Mouse (Mus musculus) MEL (cell line): ENCODE results near the gene Kdm1a.

Source experiments
- CTCF ChIP-seq, 3 experiments: IDR thresholded peaks in 2 of 3; conservative IDR thresholded peaks in 1 of 3; 2 replicates each; pipeline ENCODE4 v1.5.1; 2011 to 2012; ENCODE audit warnings: low read length in 3 of 3, low read depth in 2 of 3, mild to moderate bottlenecking in 2 of 3, improper control_type of control experiment in 1 of 3, inconsistent platforms in 1 of 3, mixed read lengths in 1 of 3, moderate library complexity in 1 of 3; ENCODE audit not compliant: control insufficient read depth in 1 of 3, insufficient read depth in 1 of 3, poor library complexity in 1 of 3, severe bottlenecking in 1 of 3
- ETS1 ChIP-seq: IDR thresholded peaks from 2 replicates; pipeline ENCODE4 v1.6.1; 2012; ENCODE audit warnings: low read depth, mild to moderate bottlenecking, inconsistent platforms, low read length, improper control_type of control experiment, moderate library complexity
- GATA1 ChIP-seq: IDR thresholded peaks from 2 replicates; pipeline ENCODE4 v1.6.1; 2011; ENCODE audit warnings: low read depth, low read length, improper control_type of control experiment
- HCFC1 ChIP-seq: IDR thresholded peaks from 2 replicates; pipeline ENCODE4 v1.6.1; 2012; ENCODE audit warnings: low read depth, mild to moderate bottlenecking, inconsistent platforms, low read length, improper control_type of control experiment, moderate library complexity
- JUND ChIP-seq: IDR thresholded peaks from 2 replicates; pipeline ENCODE4 v1.6.1; 2011; ENCODE audit warnings: low read depth, mild to moderate bottlenecking, improper control_type of control experiment, low read length
- MEF2A ChIP-seq: IDR thresholded peaks from 2 replicates; pipeline ENCODE4 v1.6.1; 2014; ENCODE audit warnings: low read depth, mild to moderate bottlenecking, inconsistent platforms, low read length, improper control_type of control experiment; ENCODE audit not compliant: poor library complexity, insufficient replicate concordance, severe bottlenecking; ENCODE audit errors: extremely low read depth
- MYC ChIP-seq: IDR thresholded peaks from 2 replicates; pipeline ENCODE4 v1.6.1; 2011; ENCODE audit warnings: low read depth, mild to moderate bottlenecking, low read length, improper control_type of control experiment, moderate library complexity
- POLR2A ChIP-seq, 2 experiments: IDR thresholded peaks; 2 replicates each; pipeline ENCODE4 v1.6.1; 2011 to 2012; ENCODE audit warnings: low read length in 2 of 2, mild to moderate bottlenecking in 2 of 2, control low read depth in 1 of 2, improper control_type of control experiment in 1 of 2, low read depth in 1 of 2, moderate library complexity in 1 of 2; ENCODE audit not compliant: control insufficient read depth in 1 of 2, insufficient read depth in 1 of 2, poor library complexity in 1 of 2
- RAD21 ChIP-seq: IDR thresholded peaks from 2 replicates; pipeline ENCODE4 v1.6.1; 2011; ENCODE audit warnings: mild to moderate bottlenecking, low read depth, low read length, improper control_type of control experiment
- SMC3 ChIP-seq: IDR thresholded peaks from 2 replicates; pipeline ENCODE4 v1.6.1; 2011; ENCODE audit warnings: low read depth, low read length, improper control_type of control experiment
- TAL1 ChIP-seq: IDR thresholded peaks from 2 replicates; pipeline ENCODE4 v1.6.1; 2012; ENCODE audit warnings: mild to moderate bottlenecking, inconsistent platforms, low read length, moderate library complexity, mixed read lengths
- ZC3H11A ChIP-seq: IDR thresholded peaks from 2 replicates; pipeline ENCODE4 v1.6.1; 2012; ENCODE audit warnings: low read depth, mild to moderate bottlenecking, inconsistent platforms, low read length, improper control_type of control experiment
- ZMIZ1 ChIP-seq: IDR thresholded peaks from 2 replicates; pipeline ENCODE4 v1.6.1; 2012; ENCODE audit warnings: low read depth, mild to moderate bottlenecking, inconsistent platforms, low read length, improper control_type of control experiment, moderate library complexity

- no peak for TF ChIP-seq TAL1
- peak in 1 of 3 experiments; percentile 22; a peak in 1 of 6 replicates for TF ChIP-seq CTCF (IDR thresholded peaks at IDR 0.05 in 2 of 3, conservative IDR thresholded peaks at IDR 0.05 in 1 of 3; ENCODE audit: control insufficient read depth in 1 of 3, insufficient read depth in 1 of 3, low read depth in 2 of 3, low read length in 3 of 3, poor library complexity in 1 of 3, severe bottlenecking in 1 of 3)
- no peak for TF ChIP-seq MEF2A
- no peak for TF ChIP-seq GATA1
- TF ChIP-seq JUND = no peak
- TF ChIP-seq MYC = no peak
- TF ChIP-seq ETS1 = no peak
- no peak for TF ChIP-seq ZC3H11A
- no peak for TF ChIP-seq HCFC1
- TF ChIP-seq ZMIZ1 = no peak
- no peak for TF ChIP-seq POLR2A (IDR thresholded peaks at IDR 0.05; ENCODE audit: control insufficient read depth in 1 of 2, insufficient read depth in 1 of 2, low read depth in 1 of 2, low read length in 2 of 2, poor library complexity in 1 of 2)
- TF ChIP-seq SMC3 = no peak
- TF ChIP-seq RAD21 = no peak
These were observed 33.9 kb downstream of the Kdm1a start for GRCm38 (mm10) chr4:136568629-136569028.
